Mouse (Mus musculus): Measurements from ENCODE around the gene Olfr463. TPM values are rescaled to one million over a fixed set of nuclear protein-coding genes. Genes with fewer than 3 reads are reported as not detected.
"Not testable (repeated sequence)": the region's sequence is repeated elsewhere in the genome, so short reads cannot be mapped to it uniquely, and the experiment has no call there.

Gene Olfr463
- polyA plus RNA-seq, 1 experiment from 2014 or later: not detected

DNA sequence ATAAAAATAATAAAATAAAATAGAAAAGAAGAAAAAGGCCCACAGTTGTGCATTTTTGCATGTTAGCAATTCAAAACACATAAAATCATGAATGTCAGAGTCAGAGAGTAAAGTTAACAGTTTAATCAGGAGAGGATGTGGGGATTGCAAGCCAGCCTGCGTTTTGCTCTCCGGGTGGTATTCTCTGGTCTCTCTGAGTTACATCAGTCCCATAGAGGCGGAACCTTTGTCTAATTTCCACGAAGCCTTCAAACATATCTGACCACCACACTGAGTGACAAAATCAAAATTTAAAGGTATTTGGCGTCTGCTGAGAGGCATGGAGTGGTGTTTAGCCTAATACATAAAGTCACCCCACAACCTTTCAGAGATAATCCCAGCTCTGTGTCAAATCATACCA is 12.3 kb downstream of the Olfr463 start:
- Histone ChIP-seq H3K4me1 (replicated peaks; ENCODE audit: control insufficient read depth, insufficient read depth, low read length) (no peaks in the 10 kb centered on the region), H3K4me3 (ENCODE audit: low read depth, low read length) (no peak overlapping the region), H3K4me2 (no peak overlapping the region), H3K36me3 (ENCODE audit: control insufficient read depth, insufficient read depth, low read length) (no peaks in the 10 kb centered on the region), H3K27me3 (replicated peaks; ENCODE audit: control insufficient read depth, insufficient read depth, low read length) (0 out of 2 replicates have a peak, but pooled peaks cover 2% of the 10 kb centered on the region), H3K9me3 (ENCODE audit: control insufficient read depth, low read length) (no peaks in the 10 kb centered on the region), H3K27ac (ENCODE audit: low read depth, low read length) (no peak overlapping the region), H3K9ac (ENCODE audit: low read depth, low read length) (no peak overlapping the region)
- WGBS: 69% methylated on average over 5 of the region's 5 CpGs
- no peak for DNase-seq (ENCODE audit: low spot score)
- no peak for ATAC-seq (replicated peaks; ENCODE audit: low FRiP score)

DNA sequence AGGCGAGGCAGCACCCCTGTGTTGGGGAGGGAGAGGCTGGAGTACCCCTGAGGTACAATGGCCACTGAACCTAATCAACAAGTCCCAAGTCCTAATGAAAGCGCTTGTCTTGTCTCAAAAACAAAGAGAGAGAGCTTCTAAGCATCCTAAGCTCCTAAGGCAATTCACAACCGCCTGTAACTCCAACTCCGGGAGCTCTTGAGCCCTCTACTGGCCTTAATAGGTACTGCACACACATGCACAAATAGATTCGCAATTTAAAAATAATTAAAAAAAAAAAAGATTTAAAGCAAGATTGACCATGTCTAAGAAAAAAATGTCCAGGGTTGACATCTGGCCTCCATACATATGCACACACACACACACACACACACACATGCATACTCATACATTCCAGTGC is 13.7 kb downstream of the Olfr463 start:
- no peaks in the 10 kb centered on the region for H3K36me3 ChIP-seq (ENCODE audit: control insufficient read depth, insufficient read depth, low read length)
- H3K27me3 ChIP-seq (replicated peaks; ENCODE audit: control insufficient read depth, insufficient read depth, low read length): 0 out of 2 replicates have a peak, but pooled peaks cover 2% of the 10 kb centered on the region
- H3K4me2 ChIP-seq: no peak overlapping the region
- ATAC-seq (replicated peaks; ENCODE audit: low FRiP score) (no peak), DNase-seq (ENCODE audit: low spot score) (no peak)
- H3K27ac ChIP-seq (ENCODE audit: low read depth, low read length): no peak overlapping the region
- no peak overlapping the region for H3K4me3 ChIP-seq (ENCODE audit: low read depth, low read length)
- WGBS: 35% methylated on average over 5 of the region's 5 CpGs
- H3K4me1 ChIP-seq (replicated peaks; ENCODE audit: control insufficient read depth, insufficient read depth, low read length): no peaks in the 10 kb centered on the region
- no peak overlapping the region for H3K9ac ChIP-seq (ENCODE audit: low read depth, low read length)
- no peaks in the 10 kb centered on the region for H3K9me3 ChIP-seq (ENCODE audit: control insufficient read depth, low read length)

DNA sequence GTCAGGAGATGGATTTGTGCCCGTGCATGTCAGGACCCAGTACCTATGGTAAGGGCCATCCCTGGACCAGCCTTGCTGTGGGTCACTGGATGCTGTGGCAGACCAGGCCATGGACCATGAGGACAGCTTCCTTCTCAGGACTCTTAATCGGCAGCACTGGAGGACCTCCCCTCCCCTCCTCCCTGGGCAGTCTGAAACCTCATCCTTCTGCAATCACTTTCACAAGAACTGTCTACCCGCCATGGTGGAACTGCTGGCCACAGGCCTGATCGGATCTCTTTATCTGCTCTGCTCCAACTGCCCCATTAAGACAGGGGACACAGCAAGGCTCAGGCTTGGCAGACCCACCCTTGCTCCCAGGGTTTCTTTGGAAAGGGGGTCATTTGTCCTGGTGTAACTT is 15.5 kb downstream of the Olfr463 start:
- ATAC-seq (replicated peaks; ENCODE audit: low FRiP score): no peak
- Histone ChIP-seq H3K4me3 (ENCODE audit: low read depth, low read length) (no peak overlapping the region), H3K36me3 (ENCODE audit: control insufficient read depth, insufficient read depth, low read length) (no peaks in the 10 kb centered on the region), H3K9ac (ENCODE audit: low read depth, low read length) (no peak overlapping the region), H3K4me1 (replicated peaks; ENCODE audit: control insufficient read depth, insufficient read depth, low read length) (no peaks in the 10 kb centered on the region), H3K27ac (ENCODE audit: low read depth, low read length) (no peak overlapping the region), H3K27me3 (replicated peaks; ENCODE audit: control insufficient read depth, insufficient read depth, low read length) (no peaks in the 10 kb centered on the region), H3K9me3 (ENCODE audit: control insufficient read depth, low read length) (no peaks in the 10 kb centered on the region), H3K4me2 (no peak overlapping the region)
- DNase-seq (ENCODE audit: low spot score): no peak
- 52% methylated on average over 4 of the region's 4 CpGs for WGBS

DNA sequence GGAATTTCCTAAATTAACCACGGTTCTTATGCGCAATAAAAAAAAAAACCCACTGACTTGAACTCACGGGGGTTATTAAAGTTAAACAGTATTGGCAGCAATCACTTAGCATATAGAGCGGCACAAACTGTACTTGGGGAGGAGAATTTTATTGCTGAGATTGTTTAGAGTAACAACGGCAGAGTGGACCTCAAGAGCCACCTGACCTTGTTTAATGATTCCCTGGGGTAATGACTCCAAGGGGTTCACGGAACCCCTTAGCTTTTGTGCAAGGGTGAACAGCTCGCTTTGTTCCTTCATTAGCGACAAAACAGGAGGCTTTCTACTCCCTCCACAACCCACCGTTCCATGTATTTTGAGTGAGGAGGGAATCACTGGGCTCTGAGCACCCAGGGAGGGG is 17.4 kb downstream of the Olfr463 start:
- no peaks in the 10 kb centered on the region for H3K27me3 ChIP-seq (replicated peaks; ENCODE audit: control insufficient read depth, insufficient read depth, low read length)
- no peak for DNase-seq (ENCODE audit: low spot score)
- H3K36me3 ChIP-seq (ENCODE audit: control insufficient read depth, insufficient read depth, low read length): no peaks in the 10 kb centered on the region
- H3K27ac ChIP-seq (ENCODE audit: low read depth, low read length): no peak overlapping the region
- no peak for ATAC-seq (replicated peaks; ENCODE audit: low FRiP score)
- no peak overlapping the region for H3K4me3 ChIP-seq (ENCODE audit: low read depth, low read length)
- no peaks in the 10 kb centered on the region for H3K4me1 ChIP-seq (replicated peaks; ENCODE audit: control insufficient read depth, insufficient read depth, low read length)
- 79% methylated on average over 9 of the region's 9 CpGs for WGBS
- H3K9me3 ChIP-seq (ENCODE audit: control insufficient read depth, low read length): no peaks in the 10 kb centered on the region
- no peak overlapping the region for H3K4me2 ChIP-seq
- H3K9ac ChIP-seq (ENCODE audit: low read depth, low read length): no peak overlapping the region

DNA sequence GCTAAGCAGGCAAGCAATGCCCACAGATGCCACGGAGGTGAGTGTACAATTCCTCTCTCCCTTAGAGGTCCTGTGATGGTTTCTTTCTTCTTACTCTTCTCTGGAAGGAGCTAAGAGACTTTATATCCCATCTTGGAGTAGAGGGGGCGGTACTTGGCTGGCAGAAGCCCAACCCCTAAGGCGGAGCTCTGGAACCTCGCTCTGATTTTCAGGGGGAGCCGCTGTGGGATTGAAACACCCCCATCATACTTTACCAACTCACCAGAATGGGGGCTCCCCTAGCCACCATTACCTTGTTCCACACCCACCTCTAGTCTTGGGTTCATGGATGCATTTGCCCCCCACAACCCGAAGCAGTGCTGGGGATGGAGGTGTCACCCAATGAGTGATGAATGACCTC is 21.8 kb downstream of the Olfr463 start, which contains the start of gene Epx:
Gene Epx, minus strand, starts transcription at position 101 of the 400 bp plus-strand sequence.
- 79% methylated on average over 6 of the region's 6 CpGs for WGBS

DNA sequence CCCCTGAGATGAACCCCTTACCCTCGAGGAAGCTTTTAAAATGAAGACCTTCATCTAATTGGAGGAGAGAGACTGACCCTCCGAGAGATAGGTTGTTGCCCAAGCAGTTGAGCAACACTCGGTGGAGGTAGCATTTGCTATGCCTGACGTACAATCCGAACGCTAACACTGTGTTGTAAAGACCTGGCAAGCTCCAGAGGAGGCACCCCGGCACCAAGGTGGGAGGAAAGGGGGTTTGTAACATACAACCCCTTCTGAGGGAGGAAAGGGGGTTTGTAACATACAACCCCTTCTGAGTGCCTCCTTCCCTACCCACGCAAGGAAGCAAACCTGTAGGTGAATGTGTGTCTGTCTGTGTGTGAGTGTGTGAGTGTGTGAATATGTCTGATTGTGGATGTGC is 25.4 kb downstream of the Olfr463 start:
- ATAC-seq (replicated peaks; ENCODE audit: low FRiP score) (no peak), DNase-seq (ENCODE audit: low spot score) (no peak)
- Histone ChIP-seq H3K27ac (ENCODE audit: low read depth, low read length) (no peak overlapping the region), H3K36me3 (ENCODE audit: control insufficient read depth, insufficient read depth, low read length) (no peaks in the 10 kb centered on the region), H3K27me3 (replicated peaks; ENCODE audit: control insufficient read depth, insufficient read depth, low read length) (no peaks in the 10 kb centered on the region; the same call in 1 of the 2 replicates), H3K9ac (ENCODE audit: low read depth, low read length) (no peak overlapping the region), H3K4me2 (no peak overlapping the region), H3K4me3 (ENCODE audit: low read depth, low read length) (no peak overlapping the region), H3K4me1 (replicated peaks; ENCODE audit: control insufficient read depth, insufficient read depth, low read length) (no peaks in the 10 kb centered on the region), H3K9me3 (ENCODE audit: control insufficient read depth, low read length) (no peaks in the 10 kb centered on the region)
- 57% methylated on average over 8 of the region's 8 CpGs for WGBS

More for the DNA sequence above, 21.8 kb downstream of the Olfr463 start, which contains the start of gene Epx:
- no peak for ATAC-seq (replicated peaks; ENCODE audit: low FRiP score)
- no peak for DNase-seq (ENCODE audit: low spot score)
- Histone ChIP-seq H3K9me3 (ENCODE audit: control insufficient read depth, low read length) (no peaks in the 10 kb centered on the region), H3K4me3 (ENCODE audit: low read depth, low read length) (no peak within 1 kb of the TSS), H3K4me1 (replicated peaks; ENCODE audit: control insufficient read depth, insufficient read depth, low read length) (no peaks in the 10 kb centered on the region), H3K27ac (ENCODE audit: low read depth, low read length) (no peak within 1 kb of the TSS), H3K27me3 (replicated peaks; ENCODE audit: control insufficient read depth, insufficient read depth, low read length) (no peaks in the 10 kb centered on the region), H3K4me2 (no peak within 1 kb of the TSS), H3K9ac (ENCODE audit: low read depth, low read length) (no peak within 1 kb of the TSS), H3K36me3 (ENCODE audit: control insufficient read depth, insufficient read depth, low read length) (no peaks in the 10 kb centered on the region)

DNA sequence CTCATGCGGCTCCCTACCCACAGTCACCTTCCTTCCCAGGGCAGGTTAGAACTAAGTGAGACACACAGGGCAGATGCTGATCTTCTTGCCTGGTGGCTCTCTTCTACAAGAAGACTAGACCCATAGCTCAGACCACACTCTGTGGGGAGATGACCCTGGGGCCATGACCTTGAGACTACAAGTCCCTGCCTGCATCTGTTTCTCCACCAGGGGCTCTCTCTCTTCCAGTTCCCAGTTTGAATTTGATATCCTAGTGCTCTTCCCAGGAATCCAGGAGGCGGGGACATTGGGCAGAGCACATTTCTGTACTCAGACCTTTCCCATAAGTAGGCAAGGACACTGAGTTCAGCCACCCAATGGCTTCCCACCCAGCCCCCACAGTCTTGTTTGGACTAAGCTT is 27.1 kb downstream of the Olfr463 start:
- no peak for ATAC-seq (replicated peaks; ENCODE audit: low FRiP score)

DNA sequence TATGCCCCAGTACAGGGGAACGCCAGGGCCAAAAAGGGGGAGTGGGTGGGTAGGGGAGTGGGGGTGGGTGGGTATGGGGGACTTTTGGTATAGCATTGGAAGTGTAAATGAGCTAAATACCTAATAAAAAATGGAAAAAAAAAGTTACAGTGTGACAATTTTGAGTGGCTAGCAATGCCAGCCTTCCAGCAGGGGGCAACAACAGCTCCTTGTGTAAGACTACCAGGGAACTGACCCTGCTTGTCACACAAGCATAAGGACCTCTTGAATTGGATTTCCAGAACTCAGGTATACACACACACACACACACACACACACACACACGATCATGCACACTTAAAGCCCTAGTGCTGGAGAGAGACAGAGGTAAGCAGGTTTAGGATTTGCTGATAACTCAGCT is 30.3 kb downstream of the Olfr463 start:
- DNase-seq (ENCODE audit: low spot score): not testable (repeated sequence)

More for the DNA sequence above, 27.1 kb downstream of the Olfr463 start:
- Histone ChIP-seq H3K4me2 (no peak overlapping the region), H3K36me3 (ENCODE audit: control insufficient read depth, insufficient read depth, low read length) (no peaks in the 10 kb centered on the region), H3K4me3 (ENCODE audit: low read depth, low read length) (no peak overlapping the region), H3K4me1 (replicated peaks; ENCODE audit: control insufficient read depth, insufficient read depth, low read length) (no peaks in the 10 kb centered on the region), H3K27ac (ENCODE audit: low read depth, low read length) (no peak overlapping the region), H3K9ac (ENCODE audit: low read depth, low read length) (no peak overlapping the region), H3K9me3 (ENCODE audit: control insufficient read depth, low read length) (no peaks in the 10 kb centered on the region), H3K27me3 (replicated peaks; ENCODE audit: control insufficient read depth, insufficient read depth, low read length) (no peaks in the 10 kb centered on the region; the same call in 1 of the 2 replicates)
- no peak for DNase-seq (ENCODE audit: low spot score)
- WGBS: 73% methylated on average over 2 of the region's 2 CpGs

DNA sequence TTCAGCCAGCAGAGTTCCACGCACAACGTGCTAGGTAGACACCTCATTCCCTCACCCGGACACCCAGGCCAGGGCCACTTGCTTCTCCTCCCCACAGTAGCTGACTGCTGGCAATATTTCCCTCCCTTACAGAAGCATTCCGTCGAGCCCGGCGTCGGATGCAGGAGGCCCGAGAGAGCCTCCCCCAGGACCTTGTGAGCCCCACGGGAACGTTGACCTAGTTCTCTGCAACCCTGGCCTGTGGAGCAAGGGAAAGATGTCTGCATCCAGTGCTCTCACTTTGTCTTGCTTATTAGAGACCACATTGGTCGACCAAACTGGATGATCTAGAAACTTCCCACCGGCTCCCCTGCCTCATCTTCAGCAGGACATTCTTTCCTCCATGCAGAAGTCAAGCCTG is 34.4 kb downstream of the Olfr463 start:
- Histone ChIP-seq H3K4me1 (replicated peaks; ENCODE audit: control insufficient read depth, insufficient read depth, low read length) (no peaks in the 10 kb centered on the region), H3K9me3 (ENCODE audit: control insufficient read depth, low read length) (no peaks in the 10 kb centered on the region), H3K36me3 (ENCODE audit: control insufficient read depth, insufficient read depth, low read length) (no peaks in the 10 kb centered on the region; the same call in 1 of the 2 replicates), H3K4me2 (no peak overlapping the region), H3K9ac (ENCODE audit: low read depth, low read length) (no peak overlapping the region), H3K4me3 (ENCODE audit: low read depth, low read length) (no peak overlapping the region), H3K27me3 (replicated peaks; ENCODE audit: control insufficient read depth, insufficient read depth, low read length) (no peaks in the 10 kb centered on the region), H3K27ac (ENCODE audit: low read depth, low read length) (no peak overlapping the region)
- WGBS: 89% methylated on average over 13 of the region's 13 CpGs
- ATAC-seq (replicated peaks; ENCODE audit: low FRiP score) (no peak), DNase-seq (ENCODE audit: low spot score) (no peak)

More for the DNA sequence above, 30.3 kb downstream of the Olfr463 start:
- H3K4me3 ChIP-seq (ENCODE audit: low read depth, low read length); H3K27ac ChIP-seq (ENCODE audit: low read depth, low read length); H3K4me2 ChIP-seq; H3K9me3 ChIP-seq (ENCODE audit: control insufficient read depth, low read length); ATAC-seq (replicated peaks; ENCODE audit: low FRiP score); H3K27me3 ChIP-seq (replicated peaks; ENCODE audit: control insufficient read depth, insufficient read depth, low read length); H3K36me3 ChIP-seq (ENCODE audit: control insufficient read depth, insufficient read depth, low read length); H3K4me1 ChIP-seq (replicated peaks; ENCODE audit: control insufficient read depth, insufficient read depth, low read length); H3K9ac ChIP-seq (ENCODE audit: low read depth, low read length): not testable (repeated sequence)
- 75% methylated on average over 1 of the region's 2 CpGs for WGBS

All from liver, embryonic 11.5 days (tissue).